Mouse (Mus musculus) thymus, adult 2 months (tissue): ENCODE measurements around the gene Tex26. TPM values are rescaled to one million over a fixed set of nuclear protein-coding genes. Genes with fewer than 3 reads are reported as not detected.

Experiments used
- DNase-seq: peaks from one replicate; pipeline ENCODE4 v3.0.0; 2021
- H3K27ac ChIP-seq: fragments of 200-500 bp; 2 replicates; pipeline ENCODE4 v1.5.1; 2012; ENCODE audit warnings: low read length, control low read depth; ENCODE audit not compliant: control insufficient read depth, insufficient read depth
- H3K27me3 ChIP-seq: fragments of 200-500 bp; 2 replicates; pipeline ENCODE4 v1.6.1; 2012; ENCODE audit warnings: mild to moderate bottlenecking, low read length, moderate library complexity, mixed read lengths; ENCODE audit not compliant: control insufficient read depth, insufficient read depth
- H3K36me3 ChIP-seq: fragments of 200-500 bp; 2 replicates; pipeline ENCODE4 v1.6.1; 2012; ENCODE audit warnings: mild to moderate bottlenecking, low read length, moderate library complexity; ENCODE audit not compliant: control insufficient read depth, insufficient read depth
- H3K4me1 ChIP-seq: fragments of 200-500 bp; replicated peaks from 2 replicates; pipeline ENCODE4 v1.6.1; 2012; ENCODE audit warnings: low read length; ENCODE audit not compliant: control insufficient read depth, insufficient read depth
- H3K4me3 ChIP-seq: fragments of 200-500 bp; 2 replicates; pipeline ENCODE4 v1.5.1; 2012; ENCODE audit warnings: mild to moderate bottlenecking, low read length, control low read depth, moderate library complexity; ENCODE audit not compliant: control insufficient read depth, insufficient read depth
- CTCF ChIP-seq: fragments of 200-500 bp; IDR thresholded peaks from 2 replicates; pipeline ENCODE4 v1.5.1; 2012; ENCODE audit warnings: mild to moderate bottlenecking, control low read depth, low read length, moderate library complexity, borderline replicate concordance; ENCODE audit not compliant: control insufficient read depth, poor library complexity, insufficient read depth; ENCODE audit errors: extremely low read depth
- POLR2A ChIP-seq: fragments of 200-500 bp; IDR thresholded peaks from 2 replicates; pipeline ENCODE4 v1.6.1; 2012; ENCODE audit warnings: mild to moderate bottlenecking, low read length, control low read depth, moderate library complexity; ENCODE audit not compliant: control insufficient read depth, poor library complexity, insufficient read depth; ENCODE audit errors: extremely low read depth
- WGBS: fragments of 180-500 bp; shearing (Covaris S2); methylation state at CpG from one replicate; pipeline ENCODE4 v1.1.7; 2018; 5-methylcytosine and 5-hydroxymethylcytosine counted together
- polyA plus RNA-seq: library from polyadenylated mRNA; depleted of rRNA; stranded (reverse); fragments of >200 nt; gene quantifications from 2 replicates; pipeline ENCODE4 v1.2.3, GENCODE M21; 2012; rRNA removed

Tex26 gene
- polyA plus RNA-seq, 1 experiment = 0.38 TPM

- H3K4me3 ChIP-seq = no peak overlapping the region
- no peaks in the 10 kb centered on the region for H3K36me3 ChIP-seq
- H3K27ac ChIP-seq = no peak overlapping the region
- H3K27me3 ChIP-seq = no peaks in the 10 kb centered on the region
- no peak for DNase-seq
- 91% methylated on average over 6 of the region's 6 CpGs for WGBS
- peaks cover 4% of the 10 kb centered on the region for H3K4me1 ChIP-seq
- TF ChIP-seq POLR2A (no peak), CTCF (no peak)
Observed at GRCm38 (mm10) chr5:149517116-149517515, 77.7 kb downstream of the Tex26 start.

Other genes starting within 250 kb of the Tex26 start
- 31.6 and 50.1 TPM in 2 replicates for gene Alox5ap, start 174.9 kb upstream of the Tex26 start, polyA plus RNA-seq
- gene Medag, start 27.9 kb upstream of the Tex26 start, polyA plus RNA-seq = 2.8 and 2.9 TPM in 2 replicates
- 0.18 and 0.31 TPM in 2 replicates for gene Wdr95, start 89.0 kb downstream of the Tex26 start, polyA plus RNA-seq
- gene Hsph1, start 196.7 kb downstream of the Tex26 start, polyA plus RNA-seq = 15.3 and 18.7 TPM in 2 replicates
- 4.1 and 4.7 TPM in 2 replicates for gene B3glct, start 238.6 kb downstream of the Tex26 start, polyA plus RNA-seq